Mouse (Mus musculus) ES-E14 (cell line): Measurements from ENCODE around the gene Rln3. TPM values are rescaled to one million over a fixed set of nuclear protein-coding genes. Genes with fewer than 3 reads are reported as not detected.
A peak's percentile ranks its signal among the peaks of the same experiment; 100 is the strongest.

Experiments used
- DNase-seq: peaks from one replicate; pipeline ENCODE4 v3.0.0-alpha.2; 2013; ENCODE audit warnings: low read depth, low spot score
- H3K27ac ChIP-seq: 2 replicates; pipeline ENCODE4 v1.5.1; 2012; ENCODE audit warnings: low read depth, mild to moderate bottlenecking, low read length, moderate library complexity, mixed read lengths; ENCODE audit not compliant: poor library complexity, insufficient read depth, severe bottlenecking
- H3K36me3 ChIP-seq: 2 replicates; pipeline ENCODE4 v1.6.1; 2012; ENCODE audit warnings: mild to moderate bottlenecking, low read length, moderate library complexity, mixed read lengths; ENCODE audit not compliant: control insufficient read depth, poor library complexity, insufficient read depth, severe bottlenecking
- H3K4me1 ChIP-seq, 2 experiments: fragments of 150-350 bp in 1 of 2; sonication (generic) in 1 of 2; 2 replicates each; pipeline ENCODE4 v1.6.1; 2012; ENCODE audit warnings: low read length in 2 of 2, mild to moderate bottlenecking in 1 of 2, mixed read lengths in 1 of 2; ENCODE audit not compliant: control insufficient read depth in 2 of 2, insufficient read depth in 2 of 2, poor library complexity in 1 of 2
- H3K4me3 ChIP-seq, 2 experiments: fragments of 150-350 bp in 1 of 2; sonication (generic) in 1 of 2; 2 replicates each; pipeline ENCODE4 v1.5.1; 2012; ENCODE audit warnings: low read length in 2 of 2, low read depth in 1 of 2, mild to moderate bottlenecking in 1 of 2, mixed read lengths in 1 of 2; ENCODE audit not compliant: insufficient read depth in 1 of 2, poor library complexity in 1 of 2, severe bottlenecking in 1 of 2
- H3K9ac ChIP-seq: 2 replicates; pipeline ENCODE4 v1.6.1; 2012; ENCODE audit warnings: low read depth, mild to moderate bottlenecking, low read length, mixed read lengths; ENCODE audit not compliant: poor library complexity, insufficient read depth, severe bottlenecking
- H3K9me3 ChIP-seq: fragments of 150-350 bp; sonication (generic); 2 replicates; pipeline ENCODE4 v1.6.1; 2012; ENCODE audit warnings: low read depth, mild to moderate bottlenecking, low read length; ENCODE audit not compliant: control insufficient read depth, insufficient read depth
- CHD2 ChIP-seq: IDR thresholded peaks from 2 replicates; pipeline ENCODE4 v1.6.1; 2014; ENCODE audit warnings: mild to moderate bottlenecking, low read depth, low read length, inconsistent platforms
- HCFC1 ChIP-seq: IDR thresholded peaks from 2 replicates; pipeline ENCODE4 v1.6.1; 2012; ENCODE audit warnings: low read length, inconsistent platforms, borderline replicate concordance; ENCODE audit not compliant: insufficient read depth
- MAFK ChIP-seq: IDR thresholded peaks from 2 replicates; pipeline ENCODE4 v1.6.1; 2014; ENCODE audit warnings: mild to moderate bottlenecking, low read depth, low read length, inconsistent platforms; ENCODE audit not compliant: insufficient read depth
- ZC3H11A ChIP-seq: IDR thresholded peaks from 2 replicates; pipeline ENCODE4 v1.6.1; 2012; ENCODE audit warnings: low read depth, mild to moderate bottlenecking, inconsistent platforms, low read length, borderline replicate concordance
- ZNF384 ChIP-seq: IDR thresholded peaks from 2 replicates; pipeline ENCODE4 v1.6.1; 2012; ENCODE audit warnings: low read depth, low read length, inconsistent platforms
- in situ Hi-C, 2 experiments: fragments of 600-800 bp; cut with MboI; formaldehyde crosslinking; loops; one replicate each; pipeline ENCODE4 v1.15.1; 2025; ENCODE audit warnings: low sequenced_read_pairs in 2 of 2, inconsistent platforms in 1 of 2; ENCODE audit not compliant: unreplicated experiment in 2 of 2
- total RNA-seq: library from RNA; depleted of rRNA; stranded (reverse); fragments of 300-350 nt; gene quantifications from 2 replicates; pipeline ENCODE4 v1.2.3, GENCODE M21; 2012

Gene Rln3
- total RNA-seq, 1 experiment = 7.3 TPM

- H3K36me3 ChIP-seq = peaks cover 21% of the 10 kb centered on the region
- no peak for DNase-seq
- H3K9me3 ChIP-seq = no peaks in the 10 kb centered on the region
- TF ChIP-seq HCFC1 = no peak
- no peak for TF ChIP-seq CHD2
- TF ChIP-seq ZNF384 = no peak
- TF ChIP-seq MAFK = no peak
- in situ Hi-C loops = no loop called here
- peaks cover 6 to 20% of the 10 kb centered on the region in 2 experiments for H3K4me1 ChIP-seq
- peak overlapping the region; percentile 85 for H3K27ac ChIP-seq
- peak overlapping the region; percentile 81 to 97 for H3K4me3 ChIP-seq
- H3K9ac ChIP-seq = peak overlapping the region; percentile 93
Observed at GRCm38 (mm10) chr8:83998231-83999056, 46.4 kb downstream of the Rln3 start.

GRCm38 (mm10) chr8:83997511-83998141 is 47.2 kb downstream of the Rln3 start, which contains the start of gene Samd1:
TSS of gene Samd1 (plus strand) at chr8:83997672.
- peak within 1 kb of the TSS; percentile 81 to 97 for H3K4me3 ChIP-seq
- peak within 1 kb of the TSS; percentile 95 for H3K9ac ChIP-seq
- peak within 1 kb of the TSS; percentile 85 for H3K27ac ChIP-seq
- in situ Hi-C loops = no loop called here
- H3K9me3 ChIP-seq = no peaks in the 10 kb centered on the region
- TF ChIP-seq ZNF384 (no peak), MAFK (no peak), ZC3H11A (no peak), CHD2 (no peak), HCFC1 (no peak)
- peaks cover 20% of the 10 kb centered on the region for H3K36me3 ChIP-seq
- H3K4me1 ChIP-seq = peaks cover 6 to 15% of the 10 kb centered on the region in 2 experiments
- no peak for DNase-seq

GRCm38 (mm10) chr8:83996567-83997505 is 48.0 kb downstream of the Rln3 start:
- in situ Hi-C loops = no loop called here
- peak overlapping the region; percentile 85 for H3K27ac ChIP-seq
- H3K4me1 ChIP-seq = peaks cover 6 to 14% of the 10 kb centered on the region in 2 experiments
- no peaks in the 10 kb centered on the region for H3K9me3 ChIP-seq
- H3K9ac ChIP-seq = peak overlapping the region; percentile 95
- TF ChIP-seq CHD2 = no peak
- no peak for TF ChIP-seq ZC3H11A
- 0 out of 2 replicates have a peak, but pooled peaks have one; percentile 51 for TF ChIP-seq HCFC1
- TF ChIP-seq ZNF384 = peak; percentile 97
- no peak for TF ChIP-seq MAFK
- no peak for DNase-seq
- peaks cover 17% of the 10 kb centered on the region for H3K36me3 ChIP-seq
- peak overlapping the region; percentile 77 to 97 for H3K4me3 ChIP-seq

- peaks cover 17% of the 10 kb centered on the region for H3K36me3 ChIP-seq
- H3K4me1 ChIP-seq = peaks cover 6 to 12% of the 10 kb centered on the region in 2 experiments
- in situ Hi-C loops = no loop called here
- no peak for DNase-seq
- H3K9ac ChIP-seq = no peak overlapping the region
- H3K4me3 ChIP-seq = peak overlapping the region; percentile 77 to 97; a peak in 2 of 4 replicates
- TF ChIP-seq CHD2 (no peak), MAFK (no peak), ZNF384 (no peak), ZC3H11A (no peak), HCFC1 (no peak)
- H3K27ac ChIP-seq = no peak overlapping the region
- H3K9me3 ChIP-seq = no peaks in the 10 kb centered on the region
Observed at GRCm38 (mm10) chr8:83995973-83996372, 48.8 kb downstream of the Rln3 start.
